Mouse (Mus musculus) natural killer cell, adult 2 months (primary cell): Measurements from ENCODE around the gene Prkce.

Source experiments
- DNase-seq, 2 experiments: peaks; one replicate each; pipeline ENCODE4 v3.0.0; 2022; ENCODE audit warnings: low spot score in 2 of 2

The Prkce gene

GRCm38 (mm10) chr17:86176722-86177121 lies 9.1 kb downstream of the Prkce start:
- no peak for DNase-seq

GRCm38 (mm10) chr17:86183788-86184187 lies 16.2 kb downstream of the Prkce start:
- no peak for DNase-seq

- DNase-seq = peak; percentile 13 to 31
Measured at GRCm38 (mm10) chr17:86184552-86185209, 17.1 kb downstream of the Prkce start.

GRCm38 (mm10) chr17:86185584-86185983 lies 18.0 kb downstream of the Prkce start:
- no peak for DNase-seq

- peak; percentile 25 to 30 for DNase-seq
Measured at GRCm38 (mm10) chr17:86187777-86188176, 20.2 kb downstream of the Prkce start.

- DNase-seq = no peak
Measured at GRCm38 (mm10) chr17:86193979-86194378, 26.4 kb downstream of the Prkce start.

- DNase-seq = no peak
Measured at GRCm38 (mm10) chr17:86194921-86195320, 27.3 kb downstream of the Prkce start.

GRCm38 (mm10) chr17:86198496-86199465 lies 31.2 kb downstream of the Prkce start:
- no peak for DNase-seq

GRCm38 (mm10) chr17:86201981-86202380 lies 34.4 kb downstream of the Prkce start:
- DNase-seq = no peak

GRCm38 (mm10) chr17:86202972-86203371 lies 35.4 kb downstream of the Prkce start:
- no peak for DNase-seq

GRCm38 (mm10) chr17:86203531-86204450 lies 36.2 kb downstream of the Prkce start:
- no peak for DNase-seq

- no peak for DNase-seq
Measured at GRCm38 (mm10) chr17:86206289-86206688, 38.7 kb downstream of the Prkce start.

GRCm38 (mm10) chr17:86208057-86208820 lies 40.7 kb downstream of the Prkce start:
- no peak for DNase-seq

GRCm38 (mm10) chr17:86208821-86209186 lies 41.2 kb downstream of the Prkce start:
- DNase-seq = no peak

GRCm38 (mm10) chr17:86209680-86210251 lies 42.2 kb downstream of the Prkce start:
- DNase-seq = no peak

GRCm38 (mm10) chr17:86212204-86212603 lies 44.6 kb downstream of the Prkce start:
- DNase-seq = no peak

- DNase-seq = no peak
Measured at GRCm38 (mm10) chr17:86214285-86214684, 46.7 kb downstream of the Prkce start.

GRCm38 (mm10) chr17:86214741-86215140 lies 47.2 kb downstream of the Prkce start:
- DNase-seq = no peak

- peak; percentile 26 to 67 for DNase-seq
Measured at GRCm38 (mm10) chr17:86215771-86216170, 48.2 kb downstream of the Prkce start.

- no peak for DNase-seq
Measured at GRCm38 (mm10) chr17:86217468-86217867, 49.9 kb downstream of the Prkce start.

- DNase-seq = no peak
Measured at GRCm38 (mm10) chr17:86218553-86218952, 51.0 kb downstream of the Prkce start.
